Mouse (Mus musculus): ENCODE results near the gene Rbm20. TPM values are rescaled to one million over a fixed set of nuclear protein-coding genes. Genes with fewer than 3 reads are reported as not detected.
"Not testable (repeated sequence)": the region's sequence is repeated elsewhere in the genome, so short reads cannot be mapped to it uniquely, and the experiment has no call there.

Gene Rbm20
- polyA plus RNA-seq, 1 experiment, result 3.8 TPM

DNA sequence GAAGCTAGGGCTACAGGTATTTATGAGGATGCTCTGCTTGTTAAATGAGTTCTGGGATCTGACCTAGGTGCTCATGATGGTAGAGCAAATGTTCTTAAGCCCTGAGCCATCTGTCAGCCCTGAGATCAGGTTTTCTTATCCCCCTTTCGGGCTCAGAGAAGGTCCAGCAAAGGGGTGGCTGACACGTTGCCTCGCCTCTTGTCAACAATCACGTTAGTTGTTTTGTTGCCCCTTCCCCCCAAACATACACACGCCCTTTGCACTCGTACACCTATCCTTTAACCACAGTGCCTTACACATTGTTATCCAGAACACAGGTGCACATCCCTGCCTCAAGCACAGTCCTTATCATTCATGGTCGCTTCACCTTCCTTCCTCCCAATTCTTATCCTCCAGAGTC lies 26.2 kb upstream of the Rbm20 start:
- TF ChIP-seq CTCF (IDR thresholded peaks at IDR 0.05; ENCODE audit: insufficient read depth, low read length), result no peak
- TF ChIP-seq POLR2A (IDR thresholded peaks at IDR 0.05; ENCODE audit: borderline replicate concordance, extremely low read depth, low read depth, low read length), result no peak
- Histone ChIP-seq H3K4me3 (replicated peaks; ENCODE audit: extremely low read depth, low read depth, low read length) (no peak overlapping the region), H3K4me1 (ENCODE audit: control insufficient read depth, insufficient read depth, low read length) (no peaks in the 10 kb centered on the region; the same call in 1 of the 2 replicates)
- DNase-seq, result no peak
- WGBS, result 70% methylated on average over 7 of the region's 7 CpGs

DNA sequence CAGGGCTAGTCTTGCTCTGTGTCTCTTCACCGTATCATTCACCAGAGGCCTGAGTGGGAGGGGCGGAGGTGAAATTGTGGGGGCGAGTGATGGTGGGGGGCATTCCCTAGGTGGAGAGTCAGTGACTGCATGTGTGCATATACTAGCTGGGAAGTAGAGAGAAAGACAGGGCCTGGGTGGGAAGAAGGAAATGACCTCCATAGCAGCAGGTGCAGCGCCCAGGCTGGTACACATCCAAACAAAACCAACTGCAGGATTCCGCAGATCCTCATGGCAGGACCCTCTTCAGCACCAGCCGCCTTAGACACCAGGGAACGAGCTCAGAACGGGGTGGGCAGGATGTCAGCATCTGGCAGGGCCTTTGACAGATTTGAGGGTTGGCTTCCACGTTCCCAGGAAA lies 24.8 kb upstream of the Rbm20 start:
- Histone ChIP-seq H3K4me3 (replicated peaks; ENCODE audit: extremely low read depth, low read depth, low read length) (no peak overlapping the region), H3K4me1 (ENCODE audit: control insufficient read depth, insufficient read depth, low read length) (no peaks in the 10 kb centered on the region; the same call in 1 of the 2 replicates)
- WGBS, result 77% methylated on average over 9 of the region's 9 CpGs
- DNase-seq, result no peak
- TF ChIP-seq POLR2A (IDR thresholded peaks at IDR 0.05; ENCODE audit: borderline replicate concordance, extremely low read depth, low read depth, low read length), result no peak

DNA sequence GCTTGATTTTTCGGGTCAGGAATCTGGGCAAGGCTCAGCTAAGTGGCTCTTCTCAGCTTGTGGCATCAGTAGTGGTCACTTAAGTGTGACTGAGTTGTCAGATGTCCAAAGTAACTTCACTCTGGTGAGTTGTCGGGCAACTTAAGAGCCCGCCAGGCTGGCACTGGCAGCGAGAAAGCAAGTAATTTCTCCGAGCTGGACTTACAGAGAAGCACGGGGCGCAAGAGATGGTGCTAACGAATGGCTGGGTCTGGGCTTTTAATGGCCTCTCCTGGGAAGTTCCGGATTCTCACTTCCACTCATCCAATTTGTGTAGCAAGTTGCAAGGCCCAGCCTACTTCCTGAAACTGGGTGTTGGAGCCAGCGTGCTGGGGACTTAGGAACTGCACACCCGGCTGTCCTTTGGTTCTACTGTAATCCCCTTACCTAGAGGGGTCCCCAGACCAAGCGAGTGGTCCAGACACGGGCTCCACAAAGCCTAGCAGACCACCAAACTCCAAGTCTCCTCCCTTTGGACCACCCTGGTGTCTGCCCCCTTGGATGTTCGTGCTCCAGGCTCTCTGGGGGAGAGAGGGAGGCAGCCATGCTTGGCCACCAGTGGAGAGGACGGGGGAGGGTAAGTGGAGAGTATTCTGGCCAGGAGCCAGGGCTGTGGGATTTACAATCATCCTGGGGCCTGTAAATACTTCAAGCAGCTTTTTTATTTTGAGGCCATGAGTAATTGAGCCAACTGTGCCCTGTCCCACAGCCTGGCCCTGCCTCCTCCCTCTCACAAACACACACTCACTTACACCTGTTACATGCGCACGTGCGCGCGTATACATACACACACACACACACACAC lies 23.3 kb upstream of the Rbm20 start:
- TF ChIP-seq POLR2A (IDR thresholded peaks at IDR 0.05; ENCODE audit: borderline replicate concordance, extremely low read depth, low read depth, low read length) (no peak), CTCF (IDR thresholded peaks at IDR 0.05; ENCODE audit: insufficient read depth, low read length) (no peak)
- peak; percentile 40 for DNase-seq
- no peak overlapping the region for H3K4me3 ChIP-seq (replicated peaks; ENCODE audit: extremely low read depth, low read depth, low read length)

DNA sequence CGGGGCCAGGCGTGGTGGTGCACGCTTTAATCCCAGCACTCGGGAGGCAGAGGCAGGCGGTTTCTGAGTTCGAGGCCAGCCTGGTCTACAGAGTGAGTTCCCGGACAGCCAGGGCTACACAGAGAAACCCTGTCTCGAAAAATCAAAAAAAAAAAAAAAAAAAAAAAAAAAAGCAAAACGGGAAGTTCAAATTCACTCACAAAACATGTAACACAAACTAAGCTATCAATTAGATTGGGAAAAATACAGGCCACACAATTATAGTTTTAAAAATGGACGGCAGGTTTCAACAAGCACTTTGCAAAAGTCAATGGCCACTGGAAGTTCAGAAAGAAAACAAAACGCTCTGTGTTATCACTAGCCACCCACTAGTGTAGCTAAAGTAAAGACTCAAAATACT lies 20.7 kb upstream of the Rbm20 start:
- not testable (repeated sequence) for DNase-seq

More for the DNA sequence above, 23.3 kb upstream of the Rbm20 start:
- no peaks in the 10 kb centered on the region; the same call in 1 of the 2 replicates for H3K4me1 ChIP-seq (ENCODE audit: control insufficient read depth, insufficient read depth, low read length)
- 54% methylated on average over 20 of the region's 20 CpGs for WGBS

DNA sequence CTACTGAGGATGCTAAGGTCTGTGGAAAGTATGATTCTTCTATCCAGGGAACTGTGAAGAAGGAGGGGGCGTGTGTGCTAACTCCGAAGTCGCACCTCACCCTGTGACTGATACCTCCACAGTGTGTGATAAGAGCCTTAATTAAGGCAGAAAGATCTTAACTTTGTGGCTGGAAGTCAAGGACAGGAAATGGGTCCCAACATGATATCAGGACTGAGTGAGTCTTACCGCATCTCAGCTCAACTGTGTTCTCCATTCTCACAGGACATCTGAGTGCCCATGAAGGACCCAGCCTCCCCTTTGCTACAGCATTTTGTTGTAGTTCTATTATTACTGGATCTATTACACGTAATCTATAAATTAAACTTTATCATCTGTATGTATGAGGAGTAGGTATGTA lies 19.7 kb upstream of the Rbm20 start:
- H3K4me1 ChIP-seq (ENCODE audit: control insufficient read depth, insufficient read depth, low read length), result no peaks in the 10 kb centered on the region

More for the DNA sequence above, 20.7 kb upstream of the Rbm20 start:
- H3K4me3 ChIP-seq (replicated peaks; ENCODE audit: extremely low read depth, low read depth, low read length); H3K4me1 ChIP-seq (ENCODE audit: control insufficient read depth, insufficient read depth, low read length): not testable (repeated sequence)
- WGBS, result 76% methylated on average over 11 of the region's 11 CpGs

GRCm38 (mm10) chr19:53660722-53661420 lies 16.2 kb upstream of the Rbm20 start:
- no peaks in the 10 kb centered on the region for H3K4me1 ChIP-seq (ENCODE audit: control insufficient read depth, insufficient read depth, low read length)
- DNase-seq, result no peak
- H3K4me3 ChIP-seq (replicated peaks; ENCODE audit: extremely low read depth, low read depth, low read length), result no peak overlapping the region
- WGBS, result 65% methylated on average over 9 of the region's 9 CpGs
- no peak for TF ChIP-seq CTCF (IDR thresholded peaks at IDR 0.05; ENCODE audit: insufficient read depth, low read length)

More for the DNA sequence above, 19.7 kb upstream of the Rbm20 start:
- TF ChIP-seq POLR2A (IDR thresholded peaks at IDR 0.05; ENCODE audit: borderline replicate concordance, extremely low read depth, low read depth, low read length), result no peak
- TF ChIP-seq CTCF (IDR thresholded peaks at IDR 0.05; ENCODE audit: insufficient read depth, low read length), result no peak
- no peak for DNase-seq
- H3K4me3 ChIP-seq (replicated peaks; ENCODE audit: extremely low read depth, low read depth, low read length), result no peak overlapping the region
- WGBS, result 68% methylated on average over 5 of the region's 5 CpGs

DNA sequence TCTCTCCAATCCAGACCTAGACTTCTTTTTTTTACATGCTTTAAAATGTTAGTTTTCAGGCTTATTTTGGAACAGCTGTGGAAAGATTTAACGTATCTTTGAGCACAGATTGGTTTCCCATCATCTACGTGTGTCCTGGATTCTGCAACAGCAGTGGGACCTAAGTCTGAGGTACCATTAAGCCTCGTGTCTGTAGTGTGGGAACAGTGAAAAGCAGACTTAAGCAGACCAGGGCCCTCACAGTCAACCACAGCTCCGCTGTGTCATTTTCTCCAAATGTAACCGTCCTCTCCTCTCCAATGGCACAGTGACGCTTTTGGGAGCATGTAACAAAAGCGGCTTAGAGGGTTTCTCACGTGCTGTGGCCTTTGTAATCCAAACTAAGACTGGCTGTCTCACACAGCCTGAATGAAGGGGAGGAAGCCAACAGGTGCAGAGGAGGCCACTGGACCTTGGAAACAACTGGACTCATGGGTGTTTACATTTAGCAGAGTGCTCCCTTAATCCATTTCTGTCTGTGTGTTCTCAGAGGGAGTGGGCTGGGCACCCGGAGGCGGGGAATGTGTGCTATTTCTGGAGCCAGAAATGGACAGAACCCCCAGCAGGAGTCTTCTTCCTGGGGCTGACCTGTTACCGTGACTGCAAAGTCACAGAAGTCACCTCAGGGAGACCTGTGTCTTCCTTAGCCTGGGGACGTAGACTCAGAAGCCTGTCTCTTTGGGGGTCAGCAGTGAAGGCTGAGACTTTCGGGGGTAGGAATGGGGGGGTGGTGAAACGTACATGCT lies 15.0 kb upstream of the Rbm20 start:
- no peak overlapping the region for H3K4me3 ChIP-seq (replicated peaks; ENCODE audit: extremely low read depth, low read depth, low read length)
- no peak for TF ChIP-seq CTCF (IDR thresholded peaks at IDR 0.05; ENCODE audit: insufficient read depth, low read length)
- no peak for TF ChIP-seq POLR2A (IDR thresholded peaks at IDR 0.05; ENCODE audit: borderline replicate concordance, extremely low read depth, low read depth, low read length)
- no peaks in the 10 kb centered on the region for H3K4me1 ChIP-seq (ENCODE audit: control insufficient read depth, insufficient read depth, low read length)
- DNase-seq, result no peak
- 66% methylated on average over 14 of the region's 14 CpGs for WGBS

GRCm38 (mm10) chr19:53664831-53665230 lies 12.3 kb upstream of the Rbm20 start:
- 89% methylated on average over 9 of the region's 9 CpGs for WGBS
- no peak for DNase-seq
- TF ChIP-seq CTCF (IDR thresholded peaks at IDR 0.05; ENCODE audit: insufficient read depth, low read length) (no peak), POLR2A (IDR thresholded peaks at IDR 0.05; ENCODE audit: borderline replicate concordance, extremely low read depth, low read depth, low read length) (no peak)
- Histone ChIP-seq H3K4me3 (replicated peaks; ENCODE audit: extremely low read depth, low read depth, low read length) (no peak overlapping the region), H3K4me1 (ENCODE audit: control insufficient read depth, insufficient read depth, low read length) (no peaks in the 10 kb centered on the region)

DNA sequence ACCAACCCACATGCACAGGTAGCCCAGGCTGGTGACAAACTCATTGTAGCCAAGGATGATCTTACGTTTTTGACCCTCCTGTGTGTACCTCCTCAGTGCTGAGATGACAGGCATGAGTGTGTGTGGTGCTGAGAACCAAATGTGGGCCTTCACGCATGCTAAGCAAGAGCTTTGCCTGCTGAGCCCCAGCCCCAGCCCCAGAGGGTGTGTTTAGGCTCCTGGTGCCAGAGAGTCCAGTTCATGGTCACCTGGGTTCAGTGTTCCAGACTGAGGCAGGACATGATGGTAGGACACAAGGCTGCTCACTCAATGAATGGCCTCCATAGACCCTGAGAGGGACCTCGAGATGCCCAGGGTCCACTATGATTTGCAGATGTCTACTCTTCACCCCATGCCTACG lies 11.7 kb upstream of the Rbm20 start:
- WGBS, result 91% methylated on average over 4 of the region's 4 CpGs
- no peaks in the 10 kb centered on the region for H3K4me1 ChIP-seq (ENCODE audit: control insufficient read depth, insufficient read depth, low read length)
- no peak overlapping the region for H3K4me3 ChIP-seq (replicated peaks; ENCODE audit: extremely low read depth, low read depth, low read length)
- DNase-seq, result no peak
- TF ChIP-seq POLR2A (IDR thresholded peaks at IDR 0.05; ENCODE audit: borderline replicate concordance, extremely low read depth, low read depth, low read length) (no peak), CTCF (IDR thresholded peaks at IDR 0.05; ENCODE audit: insufficient read depth, low read length) (no peak)

Measured in lung, adult 2 months (tissue).